Comparison of ENCODE assay signal across 8 mouse cellular contexts in genomic region chr6:146634015-146634722, GRCm38 (mm10). TPM values are rescaled to one million over a fixed set of nuclear protein-coding genes. Genes with fewer than 3 reads are reported as not detected.
DNase-seq lines count a peak whose midpoint lies in the region; ATAC-seq and TF ChIP-seq lines count a peak whose summit lies in the region.

No protein-coding gene starts in this region.

- H3K4me1 ChIP-seq in E14TG2a.4 (replicated peaks; ENCODE audit: low read depth, low read length) = peaks cover 54% of the 10 kb centered on the region
- H3K4me1 ChIP-seq in forebrain, embryonic 13.5 days = peaks cover 12% of the 10 kb centered on the region
- H3K4me1 ChIP-seq in liver, postnatal 0 days (ENCODE audit: insufficient read depth) = peaks cover 38% of the 10 kb centered on the region
- peaks cover 25% of the 10 kb centered on the region for H3K4me1 ChIP-seq in neural tube, embryonic 13.5 days (replicated peaks)
- 0 out of 2 replicates have a peak, but pooled peaks cover 3% of the 10 kb centered on the region for H3K4me1 ChIP-seq in stomach, postnatal 0 days (replicated peaks; ENCODE audit: control insufficient read depth, insufficient read depth)

- H3K4me2 ChIP-seq in forebrain, embryonic 13.5 days = peak overlapping the region; percentile 65
- H3K4me2 ChIP-seq in liver, postnatal 0 days (ENCODE audit: low read depth, low read length) = peak overlapping the region; percentile 85
- H3K4me2 ChIP-seq in neural tube, embryonic 13.5 days = peak overlapping the region; percentile 67
- H3K4me2 ChIP-seq in stomach, postnatal 0 days (replicated peaks; ENCODE audit: low read depth) = peak overlapping the region; percentile 80

- no peak for TF ChIP-seq EP300 in liver, postnatal 0 days (IDR thresholded peaks at IDR 0.05; ENCODE audit: low read depth)
- no peak for TF ChIP-seq EP300 in stomach, postnatal 0 days (optimal IDR thresholded peaks at IDR 0.05)

- peaks cover 19% of the 10 kb centered on the region for H3K36me3 ChIP-seq in E14TG2a.4 (ENCODE audit: insufficient read depth, low read length)
- H3K36me3 ChIP-seq in forebrain, embryonic 13.5 days (ENCODE audit: poor library complexity, severe bottlenecking) = no peaks in the 10 kb centered on the region
- H3K36me3 ChIP-seq in liver, postnatal 0 days (replicated peaks; ENCODE audit: insufficient read depth, low read length) = no peaks in the 10 kb centered on the region
- H3K36me3 ChIP-seq in neural tube, embryonic 13.5 days = no peaks in the 10 kb centered on the region
- no peaks in the 10 kb centered on the region for H3K36me3 ChIP-seq in stomach, postnatal 0 days (ENCODE audit: control insufficient read depth, insufficient read depth, low read length)

- H3K4me3 ChIP-seq in E14TG2a.4 (replicated peaks; ENCODE audit: low read length) = peak overlapping the region; percentile 91
- H3K4me3 ChIP-seq in forebrain, embryonic 13.5 days = peak overlapping the region; percentile 67
- H3K4me3 ChIP-seq in liver, postnatal 0 days (ENCODE audit: low read depth, low read length) = peak overlapping the region; percentile 70
- H3K4me3 ChIP-seq in neural tube, embryonic 13.5 days = peak overlapping the region; percentile 73
- peak overlapping the region; percentile 72 for H3K4me3 ChIP-seq in stomach, postnatal 0 days (ENCODE audit: low read depth, low read length)

- TF ChIP-seq CTCF in E14TG2a.4 (conservative IDR thresholded peaks at IDR 0.05; ENCODE audit: low read length) = no peak
- TF ChIP-seq CTCF in liver, postnatal 0 days (IDR thresholded peaks at IDR 0.05; ENCODE audit: low read depth) = peak; percentile 40
- TF ChIP-seq CTCF in stomach, postnatal 0 days (IDR thresholded peaks at IDR 0.05; ENCODE audit: low read depth) = peak; percentile 44; the same call in 1 of the 2 replicates

- no peaks in the 10 kb centered on the region for H3K27me3 ChIP-seq in E14TG2a.4 (ENCODE audit: insufficient read depth, low read length)
- no peaks in the 10 kb centered on the region for H3K27me3 ChIP-seq in forebrain, embryonic 13.5 days
- H3K27me3 ChIP-seq in liver, postnatal 0 days (ENCODE audit: insufficient read depth, low read length) = no peaks in the 10 kb centered on the region
- H3K27me3 ChIP-seq in neural tube, embryonic 13.5 days = no peaks in the 10 kb centered on the region
- H3K27me3 ChIP-seq in stomach, postnatal 0 days (ENCODE audit: control insufficient read depth, insufficient read depth, low read length) = no peaks in the 10 kb centered on the region

- intact Hi-C loops in heart, postnatal 10 days (cut with DNase I) = no loop called here

- H3K9me3 ChIP-seq in E14TG2a.4 (ENCODE audit: low read length) = no peaks in the 10 kb centered on the region
- no peaks in the 10 kb centered on the region for H3K9me3 ChIP-seq in forebrain, embryonic 13.5 days (replicated peaks)
- H3K9me3 ChIP-seq in liver, postnatal 0 days (ENCODE audit: low read length) = no peaks in the 10 kb centered on the region
- no peaks in the 10 kb centered on the region for H3K9me3 ChIP-seq in neural tube, embryonic 13.5 days
- no peaks in the 10 kb centered on the region for H3K9me3 ChIP-seq in stomach, postnatal 0 days (ENCODE audit: control insufficient read depth, low read length)

- H3K9ac ChIP-seq in forebrain, embryonic 13.5 days = peak overlapping the region; percentile 83
- H3K9ac ChIP-seq in liver, postnatal 0 days (replicated peaks) = peak overlapping the region; percentile 74
- H3K9ac ChIP-seq in neural tube, embryonic 13.5 days = peak overlapping the region; percentile 87
- H3K9ac ChIP-seq in stomach, postnatal 0 days (ENCODE audit: low read length) = peak overlapping the region; percentile 90

- peak overlapping the region; percentile 76 for H3K27ac ChIP-seq in forebrain, embryonic 13.5 days
- H3K27ac ChIP-seq in liver, postnatal 0 days (ENCODE audit: low read depth) = peak overlapping the region; percentile 86
- peak overlapping the region; percentile 87 for H3K27ac ChIP-seq in neural tube, embryonic 13.5 days (replicated peaks)
- peak overlapping the region; percentile 88 for H3K27ac ChIP-seq in stomach, postnatal 0 days (replicated peaks)

- under 1% methylated on average over 43 of the region's 82 CpGs for WGBS in forebrain, embryonic 13.5 days
- 5% methylated on average over 49 of the region's 82 CpGs for WGBS in liver, postnatal 0 days (ENCODE audit: insufficient replicate concordance)
- WGBS in neural tube, embryonic 13.5 days = under 1% methylated on average over 72 of the region's 82 CpGs
- WGBS in stomach, postnatal 0 days = under 1% methylated on average over 64 of the region's 82 CpGs

- DNase-seq in cerebellum, adult 11 months = peak; percentile 81
- DNase-seq in heart, postnatal 10 days = peak; percentile 83 to 87
- DNase-seq in kidney, postnatal 36 days = peak; percentile 80 to 90
- peak; percentile 86 for DNase-seq in liver, postnatal 0 days
- DNase-seq in stomach, postnatal 0 days (ENCODE audit: low spot score) = peak; percentile 82

- ATAC-seq in forebrain, embryonic 13.5 days = peak; percentile 95
- peak; percentile 89 for ATAC-seq in liver, postnatal 0 days
- ATAC-seq in neural tube, embryonic 13.5 days (ENCODE audit: low read depth) = peak; percentile 96
- peak; percentile 92 for ATAC-seq in stomach, postnatal 0 days (ENCODE audit: low FRiP score, low TSS enrichment)

RNA-seq across cellular contexts. Expression of gene Med21, which starts 8.2 kb away (rescaled TPM):
- polyA plus RNA-seq in forebrain, embryonic 13.5 days (2015; fragmentation: Nextera tagmentation; extraction: Ambion mirVana) = 134 and 136 TPM in 2 replicates
- 10 to 100 TPM; 53.8 to 59.7 TPM for total RNA-seq in heart, postnatal 10 days (2021)
- 52.2 and 53.8 TPM in 2 replicates for polyA plus RNA-seq in liver, postnatal 0 days (2015; fragmentation: Nextera tagmentation; extraction: Ambion mirVana)
- polyA plus RNA-seq in neural tube, embryonic 13.5 days (2015; fragmentation: Nextera tagmentation; extraction: Ambion mirVana) = 134 and 139 TPM in 2 replicates
- 106 and 107 TPM in 2 replicates for polyA plus RNA-seq in stomach, postnatal 0 days (2015; fragmentation: Nextera tagmentation; extraction: Ambion mirVana)

RNA-seq across cellular contexts. Expression of gene Tm7sf3, which starts 8.5 kb away (rescaled TPM):
- 21.7 and 27.1 TPM in 2 replicates for polyA plus RNA-seq in forebrain, embryonic 13.5 days (2015; fragmentation: Nextera tagmentation; extraction: Ambion mirVana)
- total RNA-seq in heart, postnatal 10 days (2021) = 10 to 100 TPM; 23.4 to 27.1 TPM
- 19.7 and 21.2 TPM in 2 replicates for polyA plus RNA-seq in liver, postnatal 0 days (2015; fragmentation: Nextera tagmentation; extraction: Ambion mirVana)
- 31.1 and 31.2 TPM in 2 replicates for polyA plus RNA-seq in neural tube, embryonic 13.5 days (2015; fragmentation: Nextera tagmentation; extraction: Ambion mirVana)
- polyA plus RNA-seq in stomach, postnatal 0 days (2015; fragmentation: Nextera tagmentation; extraction: Ambion mirVana) = 21.9 and 24.5 TPM in 2 replicates

RNA-seq across cellular contexts. Expression of gene Ints13, which starts 56.5 kb away (rescaled TPM):
- 74.2 and 81.4 TPM in 2 replicates for polyA plus RNA-seq in forebrain, embryonic 13.5 days (2015; fragmentation: Nextera tagmentation; extraction: Ambion mirVana)
- 10 to 100 TPM; 22.7 to 27.6 TPM for total RNA-seq in heart, postnatal 10 days (2021)
- polyA plus RNA-seq in liver, postnatal 0 days (2015; fragmentation: Nextera tagmentation; extraction: Ambion mirVana) = 14.5 and 17.6 TPM in 2 replicates
- polyA plus RNA-seq in neural tube, embryonic 13.5 days (2015; fragmentation: Nextera tagmentation; extraction: Ambion mirVana) = 53.1 and 62.2 TPM in 2 replicates
- polyA plus RNA-seq in stomach, postnatal 0 days (2015; fragmentation: Nextera tagmentation; extraction: Ambion mirVana) = 25.2 and 25.8 TPM in 2 replicates

RNA-seq across cellular contexts. Expression of gene Fgfr1op2, which starts 57.2 kb away (rescaled TPM):
- 64.5 and 70.8 TPM in 2 replicates for polyA plus RNA-seq in forebrain, embryonic 13.5 days (2015; fragmentation: Nextera tagmentation; extraction: Ambion mirVana)
- 10 to 100 TPM; 61.6 to 65.4 TPM for total RNA-seq in heart, postnatal 10 days (2021)
- 69.7 and 71.6 TPM in 2 replicates for polyA plus RNA-seq in liver, postnatal 0 days (2015; fragmentation: Nextera tagmentation; extraction: Ambion mirVana)
- polyA plus RNA-seq in neural tube, embryonic 13.5 days (2015; fragmentation: Nextera tagmentation; extraction: Ambion mirVana) = 51.8 and 55.3 TPM in 2 replicates
- polyA plus RNA-seq in stomach, postnatal 0 days (2015; fragmentation: Nextera tagmentation; extraction: Ambion mirVana) = 73.8 and 80.3 TPM in 2 replicates

Comparison
In these comparisons a context has a peak if more than half of its experiments do, and no peak if none do; other contexts are left out.
1. Peak in every context shown above with its lines: DNase-seq, ATAC-seq, H3K4me3 ChIP-seq and H3K27ac ChIP-seq.